Mouse (Mus musculus) megakaryocyte, embryonic 14.5 days (primary cell): ENCODE measurements around the gene Selp.

Experiments
- FLI1 ChIP-seq: IDR thresholded peaks from 2 replicates; pipeline ENCODE4 v1.6.1; 2012; ENCODE audit warnings: low read length, inconsistent platforms, mixed read lengths
- GATA1 ChIP-seq: IDR thresholded peaks from 3 replicates; pipeline ENCODE4 v1.6.1; 2012; ENCODE audit warnings: mixed read lengths, low read length, inconsistent platforms, borderline replicate concordance

DNA sequence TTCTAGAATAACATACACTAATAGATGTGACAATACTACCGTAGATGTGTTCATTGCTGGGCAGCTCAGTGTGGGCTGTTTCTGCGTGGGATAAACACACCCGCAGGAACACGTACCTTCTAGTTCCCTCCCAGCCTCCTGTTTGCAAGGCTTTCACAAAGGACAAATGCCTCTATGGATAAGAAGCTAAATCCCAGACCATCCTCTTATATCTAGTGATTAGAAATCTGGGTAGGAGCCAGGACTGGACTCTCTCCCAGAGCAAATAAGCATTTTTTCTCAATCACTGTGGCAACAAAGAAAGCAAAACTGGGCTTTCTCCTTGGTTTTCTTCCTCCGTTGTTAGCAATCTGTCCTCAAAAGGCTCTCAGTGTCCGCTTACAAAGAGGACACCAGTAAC lies 63.4 kb downstream of the Selp start:
- TF ChIP-seq GATA1 (no peak), FLI1 (no peak)
